26 mouse cellular contexts compared by ENCODE assay signal in genomic region chr17:71944020-71944419, GRCm38 (mm10).
"Had no signal": no experiment of that assay in that cellular context is flagged by ENCODE, and none has a peak within 500 bp of the region (broad histone marks: within the 10 kb centered on the region; RNA-seq: fewer than 3 reads in every experiment).

No protein-coding gene starts in this region.

- DNase-seq: cerebellum, adult 9-10 months; cerebellum, adult 9-11 months; cerebellum, postnatal 10 days; cerebellum, postnatal 14 days; cerebellum, postnatal 25 days; cerebellum, postnatal 36 days; embryo, embryonic 11 days; forebrain, postnatal 0 days; gastrocnemius, adult 2 months; gastrocnemius, postnatal 10 days; gastrocnemius, postnatal 14 days; gastrocnemius, postnatal 25 days; gastrocnemius, postnatal 36 days; heart, adult 18-20 months had no signal

- H3K36me3 ChIP-seq: embryonic facial prominence, embryonic 10.5 days; embryonic facial prominence, embryonic 12.5 days; embryonic facial prominence, embryonic 13.5 days; embryonic facial prominence, embryonic 15.5 days; forebrain, embryonic 10.5 days; forebrain, embryonic 12.5 days; forebrain, embryonic 15.5 days; heart, embryonic 10.5 days had no signal

- H3K4me2 ChIP-seq: embryonic facial prominence, embryonic 12.5 days; embryonic facial prominence, embryonic 13.5 days; embryonic facial prominence, embryonic 15.5 days; forebrain, embryonic 12.5 days; forebrain, embryonic 13.5 days; forebrain, embryonic 15.5 days had no signal

- H3K9me3 ChIP-seq: embryonic facial prominence, embryonic 10.5 days; embryonic facial prominence, embryonic 12.5 days; embryonic facial prominence, embryonic 13.5 days; embryonic facial prominence, embryonic 15.5 days; forebrain, embryonic 10.5 days; forebrain, embryonic 12.5 days; forebrain, embryonic 13.5 days; forebrain, embryonic 15.5 days; heart, embryonic 10.5 days had no signal

- H3K4me3 ChIP-seq: embryonic facial prominence, embryonic 10.5 days; embryonic facial prominence, embryonic 12.5 days; embryonic facial prominence, embryonic 13.5 days; embryonic facial prominence, embryonic 15.5 days; erythroblast, embryonic 14.5 days; forebrain, embryonic 10.5 days; forebrain, embryonic 12.5 days; forebrain, embryonic 13.5 days; forebrain, embryonic 15.5 days; gastrocnemius, adult 2 months; heart, embryonic 10.5 days had no signal

- H3K27me3 ChIP-seq: embryonic facial prominence, embryonic 12.5 days; embryonic facial prominence, embryonic 13.5 days; embryonic facial prominence, embryonic 15.5 days; forebrain, embryonic 12.5 days; forebrain, embryonic 13.5 days; forebrain, embryonic 15.5 days had no signal

- ATAC-seq: forebrain, embryonic 13.5 days; forebrain, embryonic 14.5 days; forebrain, embryonic 15.5 days; forebrain, embryonic 16.5 days; forebrain, postnatal 0 days had no signal

- H3K9ac ChIP-seq: embryonic facial prominence, embryonic 12.5 days; embryonic facial prominence, embryonic 13.5 days; embryonic facial prominence, embryonic 15.5 days; forebrain, embryonic 12.5 days; forebrain, embryonic 13.5 days; forebrain, embryonic 15.5 days; forebrain, postnatal 0 days had no signal

- H3K27ac ChIP-seq: embryonic facial prominence, embryonic 10.5 days; embryonic facial prominence, embryonic 12.5 days; embryonic facial prominence, embryonic 13.5 days; embryonic facial prominence, embryonic 15.5 days; forebrain, embryonic 10.5 days; forebrain, embryonic 12.5 days; forebrain, embryonic 13.5 days; forebrain, embryonic 15.5 days; gastrocnemius, adult 2 months; heart, embryonic 10.5 days had no signal
